Mouse (Mus musculus) stomach, embryonic 16.5 days (tissue): Measurements from ENCODE around the gene Agtpbp1. TPM values are rescaled to one million over a fixed set of nuclear protein-coding genes. Genes with fewer than 3 reads are reported as not detected.

Experiments used
- ATAC-seq: fragments of 200-750 bp; cut with Nextera tagmentation; 2 replicates; pipeline ENCODE4 v1.8.0; 2017; ENCODE audit warnings: moderate number of reproducible peaks, moderate TSS enrichment; ENCODE audit not compliant: insufficient read depth, low FRiP score
- H3K27ac ChIP-seq: fragments of 300-500 bp; sonication (generic); 2 replicates; pipeline ENCODE4 v1.5.1; 2014; ENCODE audit warnings: low read length
- H3K27me3 ChIP-seq: fragments of 300-500 bp; sonication (generic); 2 replicates; pipeline ENCODE4 v1.6.1; 2014; ENCODE audit warnings: low read length, control low read depth, mixed read lengths; ENCODE audit not compliant: control insufficient read depth, insufficient read depth
- H3K36me3 ChIP-seq: fragments of 300-500 bp; sonication (generic); 2 replicates; pipeline ENCODE4 v1.6.1; 2014; ENCODE audit warnings: low read length; ENCODE audit not compliant: control insufficient read depth, insufficient read depth
- H3K4me1 ChIP-seq: fragments of 300-500 bp; sonication (generic); 2 replicates; pipeline ENCODE4 v1.6.1; 2014; ENCODE audit warnings: low read length, control low read depth, mixed read lengths; ENCODE audit not compliant: control insufficient read depth, insufficient read depth
- H3K4me2 ChIP-seq: fragments of 300-500 bp; sonication (generic); 2 replicates; pipeline ENCODE4 v1.6.1; 2014; ENCODE audit warnings: low read depth, low read length, mixed read lengths
- H3K4me3 ChIP-seq: fragments of 300-500 bp; sonication (generic); replicated peaks from 2 replicates; pipeline ENCODE4 v1.5.1; 2014; ENCODE audit warnings: mild to moderate bottlenecking, low read length
- H3K9ac ChIP-seq: fragments of 300-500 bp; sonication (generic); 2 replicates; pipeline ENCODE4 v1.6.1; 2014; ENCODE audit warnings: low read length
- H3K9me3 ChIP-seq: fragments of 300-500 bp; sonication (generic); replicated peaks from 2 replicates; pipeline ENCODE4 v1.6.1; 2016; ENCODE audit warnings: low read length, control low read depth; ENCODE audit not compliant: control insufficient read depth
- WGBS: fragments of 180-500 bp; shearing (Covaris S2); extraction: QIAGEN DNeasy Blood & Tissue Kit; methylation state at CpG from one replicate; pipeline ENCODE4 v1.1.7; 2014; 5-methylcytosine and 5-hydroxymethylcytosine counted together
- polyA plus RNA-seq: library from polyadenylated mRNA; unstranded; fragments of >200 nt; fragmentation: Nextera tagmentation; extraction: Ambion mirVana; gene quantifications from 2 replicates; pipeline ENCODE4 v1.2.1, GENCODE M21; 2015

Agtpbp1 gene
- polyA plus RNA-seq, 1 experiment from 2014 or later = 18.1 TPM

- H3K27ac ChIP-seq = 0 out of 2 replicates have a peak overlapping the region, but pooled peaks have one; percentile 27
- no peak for ATAC-seq
- H3K36me3 ChIP-seq = no peaks in the 10 kb centered on the region
- H3K4me2 ChIP-seq = no peak overlapping the region
- no peaks in the 10 kb centered on the region for H3K27me3 ChIP-seq
- H3K9me3 ChIP-seq = no peaks in the 10 kb centered on the region
- H3K4me1 ChIP-seq = no peaks in the 10 kb centered on the region
- H3K4me3 ChIP-seq = no peak overlapping the region
- 64% methylated on average over 5 of the region's 5 CpGs for WGBS
- H3K9ac ChIP-seq = no peak overlapping the region
Measured at GRCm38 (mm10) chr13:59423871-59424270, 161.2 kb downstream of the Agtpbp1 start.

- no peak overlapping the region for H3K27ac ChIP-seq
- H3K4me1 ChIP-seq = no peaks in the 10 kb centered on the region
- H3K4me3 ChIP-seq = no peak overlapping the region
- no peaks in the 10 kb centered on the region for H3K36me3 ChIP-seq
- H3K9me3 ChIP-seq = no peaks in the 10 kb centered on the region
- 83% methylated on average over 15 of the region's 15 CpGs for WGBS
- no peaks in the 10 kb centered on the region for H3K27me3 ChIP-seq
- H3K4me2 ChIP-seq = no peak overlapping the region
- ATAC-seq = no peak
- no peak overlapping the region for H3K9ac ChIP-seq
Measured at GRCm38 (mm10) chr13:59416530-59417230, 168.3 kb downstream of the Agtpbp1 start.

- Histone ChIP-seq H3K4me3 (no peak overlapping the region), H3K9ac (no peak overlapping the region), H3K9me3 (no peaks in the 10 kb centered on the region), H3K4me1 (no peaks in the 10 kb centered on the region), H3K27ac (no peak overlapping the region), H3K36me3 (no peaks in the 10 kb centered on the region), H3K27me3 (no peaks in the 10 kb centered on the region), H3K4me2 (no peak overlapping the region)
- 93% methylated on average over 9 of the region's 9 CpGs for WGBS
- ATAC-seq = no peak
Measured at GRCm38 (mm10) chr13:59413885-59414284, 171.1 kb downstream of the Agtpbp1 start.

- WGBS = 74% methylated on average over 4 of the region's 4 CpGs
Measured at GRCm38 (mm10) chr13:59412672-59413071, 172.4 kb downstream of the Agtpbp1 start.

GRCm38 (mm10) chr13:59407182-59407581 is 177.8 kb downstream of the Agtpbp1 start:
- 84% methylated on average over 6 of the region's 6 CpGs for WGBS
- Histone ChIP-seq H3K27ac (no peak overlapping the region), H3K4me1 (no peaks in the 10 kb centered on the region), H3K36me3 (no peaks in the 10 kb centered on the region), H3K9me3 (no peaks in the 10 kb centered on the region), H3K4me3 (no peak overlapping the region), H3K9ac (no peak overlapping the region), H3K27me3 (no peaks in the 10 kb centered on the region), H3K4me2 (no peak overlapping the region)
- no peak for ATAC-seq

More at GRCm38 (mm10) chr13:59412672-59413071, 172.4 kb downstream of the Agtpbp1 start:
- H3K4me3 ChIP-seq = no peak overlapping the region
- H3K36me3 ChIP-seq = no peaks in the 10 kb centered on the region
- H3K9ac ChIP-seq = no peak overlapping the region
- H3K27me3 ChIP-seq = no peaks in the 10 kb centered on the region
- H3K4me1 ChIP-seq = no peaks in the 10 kb centered on the region
- H3K9me3 ChIP-seq = no peaks in the 10 kb centered on the region
- H3K4me2 ChIP-seq = no peak overlapping the region
- no peak for ATAC-seq
- H3K27ac ChIP-seq = no peak overlapping the region

- WGBS = 87% methylated on average over 14 of the region's 14 CpGs
- no peaks in the 10 kb centered on the region for H3K4me1 ChIP-seq
Measured at GRCm38 (mm10) chr13:59402026-59402775, 182.8 kb downstream of the Agtpbp1 start.

GRCm38 (mm10) chr13:59397571-59397970 is 187.5 kb downstream of the Agtpbp1 start:
- Histone ChIP-seq H3K4me1 (no peaks in the 10 kb centered on the region), H3K4me3 (no peak overlapping the region), H3K27ac (no peak overlapping the region), H3K4me2 (no peak overlapping the region), H3K36me3 (no peaks in the 10 kb centered on the region), H3K27me3 (no peaks in the 10 kb centered on the region), H3K9ac (no peak overlapping the region), H3K9me3 (no peaks in the 10 kb centered on the region)
- 22% methylated on average over 3 of the region's 3 CpGs for WGBS
- no peak for ATAC-seq

More at GRCm38 (mm10) chr13:59402026-59402775, 182.8 kb downstream of the Agtpbp1 start:
- H3K9ac ChIP-seq = no peak overlapping the region
- no peaks in the 10 kb centered on the region for H3K9me3 ChIP-seq
- no peak overlapping the region for H3K4me2 ChIP-seq
- H3K27me3 ChIP-seq = no peaks in the 10 kb centered on the region
- no peak overlapping the region for H3K27ac ChIP-seq
- ATAC-seq = no peak
- no peak overlapping the region for H3K4me3 ChIP-seq
- no peaks in the 10 kb centered on the region for H3K36me3 ChIP-seq

Other genes starting within 250 kb of the Agtpbp1 start
- gene Naa35, start within 50 bp of the Agtpbp1 start, polyA plus RNA-seq = 73.0 and 87.5 TPM in 2 replicates
- 89.8 and 108 TPM in 2 replicates for gene Golm1, start 90.6 kb upstream of the Agtpbp1 start, polyA plus RNA-seq
- gene 4921517D22Rik, start 108.9 kb upstream of the Agtpbp1 start, polyA plus RNA-seq = not detected in 2 replicates
- not detected in 2 replicates for gene Spata31d1a, start 125.1 kb upstream of the Agtpbp1 start, polyA plus RNA-seq
- gene Spata31d1b, start 127.1 kb upstream of the Agtpbp1 start, polyA plus RNA-seq = not detected in 2 replicates
- not detected in 2 replicates for gene Spata31d1d, start 146.5 kb upstream of the Agtpbp1 start, polyA plus RNA-seq
- gene 1700014D04Rik, start 161.5 kb upstream of the Agtpbp1 start, polyA plus RNA-seq = 0.10 TPM in 1 of 2 replicates, not detected in the other
- 122 and 134 TPM in 2 replicates for gene Isca1, start 184.6 kb upstream of the Agtpbp1 start, polyA plus RNA-seq
- not detected in 2 replicates for gene Gm49354, start 197.0 kb upstream of the Agtpbp1 start, polyA plus RNA-seq
- 52.4 and 52.9 TPM in 2 replicates for gene Tut7, start 237.9 kb upstream of the Agtpbp1 start, polyA plus RNA-seq